Comparison of ENCODE assay signal across 8 mouse cellular contexts in genomic region chr10:122895121-122895770, GRCm38 (mm10).
DNase-seq lines count a peak whose midpoint lies in the region; ATAC-seq and TF ChIP-seq lines count a peak whose summit lies in the region.

No protein-coding gene starts in this region.

- no peaks in the 10 kb centered on the region for H3K9me3 ChIP-seq in ES-E14 (ENCODE audit: control insufficient read depth, insufficient read depth, low read depth, low read length)

- DNase-seq in 416B (ENCODE audit: low read depth) (peak; percentile 39), ES-E14 (ENCODE audit: low read depth, low spot score) (peak; percentile 79)
- peak; percentile 63 for DNase-seq in cerebellum, adult 2 months
- DNase-seq in gastrocnemius, adult 18-20 months (ENCODE audit: low spot score) = peak; percentile 36
- DNase-seq in lung, postnatal 10 days = peak; percentile 79
- DNase-seq in spleen, adult 2 months (ENCODE audit: low read depth in 1 of 2, low spot score in 2 of 2) = peak; percentile 4 to 23
- no peak for DNase-seq in right cerebral cortex, postnatal 36 days (ENCODE audit: low spot score in 2 of 2)

- no peak for TF ChIP-seq POLR2A in cerebellum, adult 2 months (IDR thresholded peaks at IDR 0.05; ENCODE audit: borderline replicate concordance, insufficient read depth, low read length)
- no peak for TF ChIP-seq POLR2A in spleen, adult 2 months (IDR thresholded peaks at IDR 0.05; ENCODE audit: low read depth, low read length)

- WGBS in cerebellum, adult 2 months = 52% methylated on average over 12 of the region's 12 CpGs
- 79% methylated on average over 12 of the region's 12 CpGs for WGBS in spleen, adult 2 months

- ATAC-seq in inflammation-experienced regulatory T-cells, adult 6 months = peak; percentile 73

- TF ChIP-seq CTCF in cerebellum, adult 2 months (IDR thresholded peaks at IDR 0.05; ENCODE audit: borderline replicate concordance, insufficient read depth, low read depth, low read length) = peak; percentile 67
- peak; percentile 12; the same call in 1 of the 2 replicates for TF ChIP-seq CTCF in spleen, adult 2 months (IDR thresholded peaks at IDR 0.05; ENCODE audit: extremely low read depth, insufficient read depth, insufficient read length, insufficient replicate concordance)

- in situ Hi-C loops in ES-E14 (cut with MboI; ENCODE audit: low sequenced_read_pairs in 2 of 2, unreplicated experiment in 2 of 2) = no loop called here

- no peaks in the 10 kb centered on the region for H3K27me3 ChIP-seq in cerebellum, adult 2 months (ENCODE audit: control insufficient read depth, insufficient read depth, low read length)
- no peaks in the 10 kb centered on the region for H3K27me3 ChIP-seq in spleen, adult 2 months (ENCODE audit: control insufficient read depth, insufficient read depth, low read length)

- peak overlapping the region; percentile 14 to 16; a peak in 2 of 4 replicates for H3K4me3 ChIP-seq in ES-E14 (ENCODE audit: insufficient read depth in 1 of 2, low read depth in 1 of 2, low read length in 2 of 2, poor library complexity in 1 of 2, severe bottlenecking in 1 of 2)
- H3K4me3 ChIP-seq in cerebellum, adult 2 months (replicated peaks; ENCODE audit: insufficient read depth, low read depth, low read length) = no peak overlapping the region
- no peak overlapping the region for H3K4me3 ChIP-seq in spleen, adult 2 months (ENCODE audit: extremely low read depth, insufficient read depth, insufficient read length)

- no peak overlapping the region for H3K9ac ChIP-seq in ES-E14 (ENCODE audit: insufficient read depth, low read depth, low read length, poor library complexity, severe bottlenecking)

- H3K4me1 ChIP-seq in ES-E14 (ENCODE audit: control insufficient read depth in 2 of 2, insufficient read depth in 2 of 2, low read length in 2 of 2, poor library complexity in 1 of 2) = peaks cover 0 to 9% of the 10 kb centered on the region in 2 experiments; a peak in 2 of 4 replicates
- H3K4me1 ChIP-seq in cerebellum, adult 2 months (ENCODE audit: control insufficient read depth, insufficient read depth, low read length) = peaks cover 19% of the 10 kb centered on the region
- H3K4me1 ChIP-seq in spleen, adult 2 months (ENCODE audit: control insufficient read depth, insufficient read depth, insufficient read length) = no peaks in the 10 kb centered on the region

- H3K36me3 ChIP-seq in ES-E14 (ENCODE audit: control insufficient read depth, insufficient read depth, low read length, poor library complexity, severe bottlenecking) = no peaks in the 10 kb centered on the region
- no peaks in the 10 kb centered on the region for H3K36me3 ChIP-seq in spleen, adult 2 months (ENCODE audit: control insufficient read depth, insufficient read depth, low read length)

- no peak overlapping the region for H3K27ac ChIP-seq in ES-E14 (ENCODE audit: insufficient read depth, low read depth, low read length, poor library complexity, severe bottlenecking)
- peak overlapping the region; percentile 70 for H3K27ac ChIP-seq in cerebellum, adult 2 months (ENCODE audit: insufficient read depth, low read length)
- H3K27ac ChIP-seq in spleen, adult 2 months (ENCODE audit: insufficient read depth, low read length) = peak overlapping the region; percentile 41

TF ChIP-seq in ES-E14, 5 proteins besides CTCF, POLR2A, EP300 and RAD21:
- TF ChIP-seq CHD2 (IDR thresholded peaks at IDR 0.05; ENCODE audit: low read depth, low read length) (no peak), ZNF384 (IDR thresholded peaks at IDR 0.05; ENCODE audit: low read depth, low read length) (no peak), HCFC1 (IDR thresholded peaks at IDR 0.05; ENCODE audit: borderline replicate concordance, insufficient read depth, low read length) (no peak)

Comparison
In these comparisons a context has a peak if more than half of its experiments do, and no peak if none do; other contexts are left out.
1. DNase-seq: peak in 416B (single experiment), ES-E14 (single experiment), cerebellum, adult 2 months (2 of 2), gastrocnemius, adult 18-20 months (single experiment), lung, postnatal 10 days (single experiment) and spleen, adult 2 months (2 of 2); none in right cerebral cortex, postnatal 36 days (0 of 2).
2. H3K4me3 ChIP-seq: peak in ES-E14 (2 of 2); none in cerebellum, adult 2 months (single experiment) and spleen, adult 2 months (single experiment).